Mouse (Mus musculus): Measurements from ENCODE around the gene Sptbn4.

Sptbn4 gene

DNA sequence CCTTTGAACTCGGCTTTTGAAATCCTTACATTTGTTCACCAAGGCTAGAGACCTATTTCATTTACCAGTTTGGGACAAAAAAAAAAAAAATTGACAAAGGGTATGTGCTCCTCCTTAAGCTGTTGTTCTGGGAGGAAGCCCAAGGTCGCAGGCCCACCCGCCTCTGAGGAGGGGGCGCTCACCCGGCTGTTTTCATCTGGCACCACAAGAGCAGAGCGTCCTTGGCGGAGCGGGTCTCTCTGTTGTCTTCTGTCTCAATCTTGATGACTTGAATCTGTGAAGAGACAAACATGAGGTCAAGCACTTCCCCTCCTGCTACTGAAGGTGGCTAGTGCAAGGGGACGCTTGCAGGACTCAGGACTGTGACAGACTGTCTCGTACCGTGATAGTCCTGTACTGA lies 19.5 kb downstream of the Sptbn4 start:
- no peak for DNase-seq

DNA sequence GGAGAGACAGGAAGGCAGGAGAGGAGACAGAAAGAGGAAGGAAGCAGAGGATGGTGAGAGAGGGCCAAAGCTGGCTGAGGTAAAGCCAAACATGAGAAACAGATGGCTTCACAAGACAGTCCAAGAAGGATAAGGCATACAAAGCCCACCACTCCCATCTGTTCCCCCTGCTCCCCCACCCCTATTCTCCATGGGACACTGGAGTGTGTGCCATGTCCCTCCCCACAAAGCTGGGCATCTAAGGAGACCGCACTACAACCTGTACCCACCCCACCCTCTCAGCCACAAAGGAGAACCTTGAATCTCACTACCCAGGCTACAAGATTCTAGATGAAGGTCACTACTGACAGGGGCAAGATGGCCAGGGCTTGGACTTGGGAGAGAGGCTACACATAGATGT lies 20.1 kb downstream of the Sptbn4 start:
- DNase-seq = no peak

DNA sequence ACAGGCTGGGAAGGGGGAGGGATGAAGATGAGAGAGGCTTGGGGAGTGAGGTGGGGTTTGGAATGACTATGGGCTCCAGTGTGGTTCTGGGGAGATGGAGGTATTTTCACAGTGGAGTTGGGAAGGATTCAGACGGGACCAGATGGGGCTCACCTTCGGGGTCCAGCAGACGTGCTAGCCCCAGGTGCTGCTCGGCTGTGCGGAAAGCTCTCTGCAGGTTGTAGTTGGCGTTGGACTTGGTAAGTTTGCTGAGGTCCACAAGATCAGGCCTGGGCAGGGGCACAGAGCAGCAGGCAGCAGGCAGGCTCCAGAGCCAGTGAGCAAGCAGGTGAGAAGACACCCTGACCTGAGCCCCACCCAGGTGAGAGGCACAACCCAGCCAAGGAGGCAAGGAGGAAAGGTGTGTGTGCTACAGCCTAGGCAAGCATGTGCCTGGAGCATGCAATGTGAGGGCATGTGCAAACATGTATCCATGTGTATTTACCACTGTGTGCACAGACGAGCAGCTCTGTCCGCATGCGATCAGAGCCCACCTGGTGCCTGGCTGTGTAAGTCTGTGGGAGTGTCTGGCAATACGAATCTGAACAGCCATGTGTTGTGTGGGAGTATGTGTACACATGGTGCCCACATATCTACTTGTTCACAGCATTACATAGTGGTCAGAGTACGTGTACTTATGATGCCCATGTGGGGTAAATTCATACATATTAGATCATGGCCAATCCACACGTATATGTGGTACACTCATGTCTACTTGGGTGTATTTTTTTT lies 23.7 kb downstream of the Sptbn4 start:
- DNase-seq = no peak

DNA sequence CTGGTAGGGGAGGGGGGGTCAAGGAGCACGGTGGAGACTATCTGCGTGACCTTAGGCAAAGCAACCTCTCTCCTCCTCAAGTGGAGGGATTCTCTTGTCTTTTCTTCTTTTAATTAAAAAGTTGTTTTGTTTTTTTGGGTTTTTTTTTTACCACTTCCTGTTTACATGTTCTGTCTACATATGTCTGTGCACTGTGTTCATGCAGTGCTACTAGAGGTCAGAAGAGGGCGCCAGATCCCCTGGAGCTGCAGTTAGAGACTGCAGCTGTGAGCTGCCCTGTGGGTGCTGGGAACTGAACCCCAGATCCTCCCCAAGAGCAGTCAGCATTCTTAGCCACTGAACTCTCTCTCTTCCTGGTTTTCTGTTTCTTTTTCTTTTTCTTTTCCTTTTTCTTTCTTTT lies 28.4 kb downstream of the Sptbn4 start:
- DNase-seq = no peak

DNA sequence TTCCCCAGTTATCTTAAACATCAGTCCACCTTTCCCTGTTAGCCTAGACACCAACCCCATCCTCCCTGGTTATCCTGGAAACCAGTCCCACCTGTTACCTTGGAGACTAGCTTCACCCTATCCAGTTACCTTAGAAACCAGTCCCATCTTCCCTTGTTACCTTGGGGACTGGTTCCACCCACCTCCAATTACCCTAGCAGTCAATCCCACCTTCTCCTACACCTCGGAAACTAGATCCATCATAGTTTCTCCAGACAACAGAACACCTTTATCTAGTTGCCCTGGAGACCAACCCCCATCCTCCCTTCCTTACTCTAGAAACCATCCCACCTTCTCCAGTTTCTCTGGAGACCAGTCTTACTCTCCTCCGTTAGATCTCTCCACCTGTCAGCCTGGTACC lies 30.3 kb downstream of the Sptbn4 start:
- no peak for DNase-seq

DNA sequence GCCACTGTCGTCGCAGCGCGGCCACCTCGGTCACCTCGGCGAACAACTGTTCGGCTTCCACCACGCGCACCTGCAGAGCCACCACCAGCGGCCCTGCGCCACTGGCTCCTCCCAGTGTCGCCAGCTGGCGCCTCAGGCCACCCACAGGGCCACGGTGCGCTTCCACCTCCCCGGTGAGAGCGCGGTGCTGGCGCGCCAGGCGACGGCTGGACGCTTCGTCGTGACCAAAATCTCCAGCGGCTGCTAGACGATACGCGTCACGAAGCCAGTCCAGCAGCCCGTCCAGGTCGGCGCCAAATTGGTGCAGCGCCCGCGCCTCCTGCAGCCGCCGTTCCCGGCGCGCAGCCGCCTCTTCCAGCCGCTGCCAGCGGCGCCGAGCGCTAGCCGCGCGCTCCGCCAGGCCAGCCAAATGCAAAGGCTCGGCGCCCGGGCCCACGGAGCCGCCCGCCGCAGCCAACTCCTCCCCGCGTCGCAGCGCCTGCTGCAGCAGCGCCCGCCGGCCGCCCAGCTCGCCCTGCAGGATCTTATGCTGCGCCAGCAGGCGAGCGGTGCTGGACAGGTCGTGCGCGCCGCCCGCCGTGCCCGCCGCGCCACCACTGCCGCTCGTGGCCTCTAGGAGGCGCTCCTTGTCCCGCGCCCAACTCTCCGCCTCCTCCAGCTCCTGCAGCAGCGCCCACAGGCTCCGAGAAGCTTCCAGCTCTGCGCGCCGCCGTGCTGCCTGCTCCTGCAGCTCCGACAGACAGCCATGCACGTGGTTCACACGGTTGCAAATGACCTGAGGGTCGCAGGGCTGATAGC lies 38.9 kb downstream of the Sptbn4 start:
- DNase-seq = peak; percentile 61

DNA sequence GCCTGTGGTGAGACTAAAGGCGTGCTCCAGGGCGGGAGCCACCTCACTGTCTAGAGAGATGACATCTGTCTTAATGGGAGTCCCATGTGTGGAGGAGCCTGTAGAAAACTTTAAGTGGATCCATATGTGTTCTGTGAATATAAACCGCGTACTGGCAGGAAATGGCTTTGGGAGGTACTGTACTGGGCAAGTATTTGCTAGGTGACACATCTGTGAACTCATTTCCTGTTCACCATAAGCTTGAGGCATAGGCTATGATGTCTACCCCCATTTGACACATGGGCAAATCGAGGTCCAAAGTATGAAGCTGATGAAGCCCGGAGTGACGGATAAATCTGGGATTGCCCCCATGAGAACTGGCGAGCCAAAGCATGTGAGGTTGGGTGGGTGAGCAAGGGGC lies 39.7 kb downstream of the Sptbn4 start:
- no peak for DNase-seq

DNA sequence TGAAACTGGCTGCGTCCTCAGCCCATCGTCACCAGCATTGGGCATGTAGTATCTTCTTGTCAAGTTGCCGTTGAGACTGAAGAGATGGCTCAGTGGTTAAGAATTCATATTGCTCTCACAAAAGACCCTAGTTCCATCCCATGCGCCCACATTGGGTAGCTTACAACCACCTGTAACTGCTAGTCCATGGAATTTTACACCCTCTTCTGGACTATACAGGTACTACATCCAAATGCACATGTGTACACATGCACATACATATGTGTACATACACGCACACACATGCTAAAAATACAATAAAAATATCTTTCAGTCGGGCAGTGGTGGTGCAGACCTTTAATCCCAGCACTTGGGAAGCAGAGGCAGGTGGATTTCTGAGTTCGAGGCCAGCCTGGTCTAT lies 41.0 kb downstream of the Sptbn4 start:
- DNase-seq = no peak

DNA sequence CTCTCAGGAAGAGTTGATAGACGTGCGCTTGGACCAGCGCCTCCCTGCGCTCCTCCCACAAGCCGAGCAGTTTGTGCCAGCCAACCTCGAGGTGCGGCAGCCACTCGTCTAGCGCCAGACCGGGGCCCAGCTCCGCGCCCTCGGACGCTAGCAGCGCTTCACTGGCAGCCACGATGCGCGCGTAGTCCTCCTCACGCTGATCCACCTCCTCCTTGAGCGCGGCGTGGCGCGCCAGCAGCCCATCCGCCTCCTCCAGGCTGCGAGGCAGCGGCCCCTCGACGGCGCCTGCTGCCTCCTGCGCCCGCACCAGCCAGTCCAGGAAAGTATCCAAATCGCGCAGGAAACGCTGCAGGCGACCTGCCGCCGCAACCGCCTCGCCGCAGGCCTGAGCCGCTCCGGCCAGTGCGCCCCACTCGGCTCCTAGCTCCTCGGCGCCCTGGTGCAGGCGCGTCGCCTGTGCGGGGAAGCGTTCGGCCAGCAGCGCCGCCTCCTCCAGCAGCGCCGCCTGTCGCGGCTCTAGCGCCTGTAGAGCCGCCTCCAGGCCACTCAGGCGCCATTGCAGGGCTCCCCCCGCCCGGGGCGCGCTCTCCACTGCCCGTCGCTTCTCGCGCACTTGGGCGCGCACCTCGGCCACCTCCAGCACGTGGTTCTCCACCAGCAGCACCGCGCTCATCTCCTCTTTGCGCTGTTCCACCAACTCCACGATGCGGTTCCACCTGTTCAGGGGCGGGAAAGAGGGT lies 43.1 kb downstream of the Sptbn4 start:
- no peak for DNase-seq

DNA sequence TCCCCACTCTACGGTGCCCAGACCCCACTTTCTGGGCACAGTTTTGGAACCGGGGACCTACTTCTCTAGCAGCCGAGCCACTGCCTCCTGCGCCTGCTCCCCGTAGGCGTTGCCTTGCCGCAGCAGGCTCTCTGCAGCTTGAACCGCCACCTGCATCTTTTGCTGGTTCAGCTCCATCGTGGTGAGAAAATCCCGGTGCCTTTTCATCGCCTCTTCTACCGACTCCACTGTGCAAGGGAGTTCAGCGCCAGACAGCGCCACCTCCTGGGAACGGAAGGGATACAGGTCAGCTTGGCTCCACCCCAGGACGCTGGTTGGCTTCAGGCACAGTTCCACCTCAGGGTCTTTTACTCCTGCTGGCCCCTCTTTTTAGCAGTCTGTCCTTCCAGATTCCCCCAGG lies 44.8 kb downstream of the Sptbn4 start:
- peak; percentile 76 for DNase-seq

DNA sequence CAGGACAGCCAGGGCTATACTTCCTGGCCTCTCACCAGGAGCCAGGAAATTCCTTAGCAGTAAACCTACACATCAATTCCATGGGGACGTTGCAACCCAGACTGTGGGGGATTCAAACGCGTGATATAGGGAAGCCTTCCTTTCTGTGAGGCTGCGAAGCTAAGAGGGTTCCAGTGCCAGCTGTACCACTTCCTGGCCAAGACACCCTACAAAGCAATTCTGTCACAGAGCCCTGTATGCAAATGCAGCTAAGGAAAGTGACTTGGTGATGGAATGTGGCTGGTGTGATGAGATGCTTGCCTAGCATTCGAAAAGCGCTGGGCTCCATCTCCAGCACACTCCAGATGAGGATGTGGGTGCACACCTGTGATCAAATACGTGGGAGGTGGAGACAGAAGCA lies 46.9 kb downstream of the Sptbn4 start:
- DNase-seq = no peak

DNA sequence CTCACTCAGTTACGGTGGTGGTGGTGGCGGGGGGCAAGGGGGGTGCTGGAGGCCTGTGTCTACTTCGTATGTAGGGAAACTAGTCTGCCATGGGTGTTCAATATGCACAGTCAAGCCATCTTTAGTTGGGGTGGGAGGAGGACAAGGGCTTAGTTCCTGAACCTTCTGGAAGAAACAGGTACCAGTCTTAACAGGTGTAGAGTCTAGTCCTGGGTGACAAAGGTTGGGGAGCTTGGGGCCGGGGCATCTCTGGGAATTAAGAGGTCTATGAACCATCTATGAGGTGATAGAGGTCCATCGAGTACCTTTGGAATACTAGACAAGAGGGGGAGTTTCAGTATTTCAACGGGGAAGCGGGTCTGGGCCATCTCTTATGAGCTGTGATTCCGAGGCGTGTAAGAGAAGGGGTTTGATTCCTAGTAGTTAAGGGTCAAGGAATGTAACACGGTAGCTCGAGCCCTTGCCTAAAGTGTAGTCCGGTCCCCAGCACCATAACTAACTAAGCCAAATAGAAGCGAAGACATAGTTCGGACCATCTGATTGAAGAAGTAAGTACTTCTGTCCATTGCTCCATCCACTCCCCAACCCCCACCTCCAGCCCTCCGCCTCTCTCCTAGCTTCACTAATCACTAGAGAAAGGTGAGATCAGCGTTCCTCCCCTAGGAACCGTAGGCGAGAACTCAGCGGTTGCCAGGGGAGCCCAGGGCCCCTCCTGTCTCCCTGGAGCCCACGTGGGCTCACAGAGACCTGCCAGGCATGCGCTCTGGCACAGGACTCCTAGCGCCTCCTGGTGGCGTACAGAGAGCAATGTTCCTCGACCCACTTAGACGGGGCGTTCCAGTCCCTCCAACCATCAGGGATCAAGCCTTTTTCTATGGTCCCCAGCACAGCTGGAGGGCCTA lies 50.2 kb downstream of the Sptbn4 start:
- peak; percentile 11 for DNase-seq

DNA sequence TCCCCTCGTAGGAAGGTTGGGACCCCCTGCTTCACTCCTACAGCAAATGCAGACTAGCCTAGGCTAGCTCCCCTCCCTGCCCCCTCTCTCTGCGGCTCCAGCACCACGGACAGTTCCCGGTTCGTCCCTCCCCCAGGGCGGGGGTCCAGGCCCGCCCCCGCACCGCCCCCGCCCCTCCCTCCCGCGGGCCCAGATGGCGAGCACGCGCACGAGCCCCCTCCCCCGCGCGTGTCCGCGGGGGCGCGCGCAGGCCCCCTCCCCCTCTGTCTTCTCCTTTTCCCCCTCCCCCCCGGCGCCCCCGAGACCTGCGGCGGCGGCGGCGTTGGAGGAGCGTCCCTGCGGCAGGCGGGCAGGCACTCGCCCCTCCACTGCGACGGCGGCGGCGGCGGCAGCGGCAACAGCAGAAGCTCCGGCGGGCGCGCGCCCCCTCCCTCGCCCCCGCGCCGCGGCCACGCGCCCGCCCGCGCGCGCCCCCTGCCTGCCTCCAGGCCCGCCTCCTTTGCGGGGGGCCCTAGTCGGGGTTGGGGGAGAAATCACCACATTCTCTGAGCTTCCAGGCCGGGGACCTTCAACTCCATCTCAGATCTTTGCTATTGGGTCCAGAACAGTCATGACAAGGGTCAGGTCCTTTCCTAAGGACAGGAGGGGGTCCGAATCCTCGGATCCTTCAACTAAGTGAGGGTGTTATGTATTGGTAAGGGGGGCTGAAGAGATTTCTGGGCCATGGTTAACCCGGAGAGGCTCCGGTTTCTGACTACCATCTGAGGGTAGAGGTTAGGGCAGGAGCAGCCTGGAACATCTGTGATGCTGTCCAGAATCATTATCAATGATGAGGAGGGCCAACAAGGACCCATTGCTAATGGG lies 51.1 kb downstream of the Sptbn4 start:
- no peak for DNase-seq

DNA sequence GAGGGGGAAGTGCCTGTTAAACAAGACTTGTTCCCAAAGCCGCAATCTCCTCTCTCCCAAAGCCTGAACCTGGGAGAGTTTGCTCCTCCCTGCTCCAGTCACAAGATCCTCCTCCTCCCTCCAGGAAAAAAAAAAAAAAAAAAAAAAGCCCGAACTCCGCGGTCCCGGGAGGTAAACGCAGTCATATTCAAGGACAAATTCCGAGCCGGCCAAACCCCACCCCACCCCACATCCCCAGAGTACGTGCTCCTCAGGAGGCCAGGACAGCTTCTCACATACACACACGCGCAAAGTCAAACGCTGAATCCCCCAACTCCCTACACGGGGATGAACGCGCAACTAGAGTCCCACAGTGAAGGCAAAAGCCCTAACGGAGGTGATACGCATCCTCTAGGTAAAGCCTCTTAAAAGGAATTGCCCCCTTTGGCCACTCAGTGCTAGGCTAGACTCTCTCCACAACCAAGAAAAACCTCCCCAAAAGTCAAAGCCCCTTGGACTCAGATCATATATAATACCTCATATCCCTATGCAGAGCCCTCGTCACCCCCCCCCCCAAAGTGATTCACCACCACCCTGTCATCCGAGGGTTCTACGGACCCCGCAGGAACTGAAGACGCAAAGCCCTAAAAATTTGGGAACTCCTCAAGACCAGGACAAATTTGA lies 51.8 kb downstream of the Sptbn4 start:
- DNase-seq = no peak

DNA sequence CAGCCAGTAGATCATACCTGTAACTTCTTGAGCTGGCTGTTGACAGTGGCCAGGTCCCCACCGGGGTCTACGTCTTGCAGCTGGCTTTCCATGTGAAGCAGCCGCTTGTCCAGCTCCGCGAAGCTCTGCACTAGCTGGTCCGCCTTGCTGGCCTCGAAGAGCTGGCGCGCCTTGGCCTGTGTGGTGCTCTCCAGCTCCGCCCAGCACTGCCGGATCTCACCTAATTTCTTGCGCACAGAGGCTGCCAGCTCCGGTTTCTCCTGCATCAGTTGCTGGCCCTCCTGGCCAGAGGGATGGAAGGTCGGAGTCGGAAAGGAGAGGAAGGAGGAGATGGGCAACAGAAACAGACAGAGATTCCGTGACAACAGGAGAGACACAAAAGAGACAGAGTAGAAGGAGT lies 56.1 kb downstream of the Sptbn4 start:
- DNase-seq = no peak

DNA sequence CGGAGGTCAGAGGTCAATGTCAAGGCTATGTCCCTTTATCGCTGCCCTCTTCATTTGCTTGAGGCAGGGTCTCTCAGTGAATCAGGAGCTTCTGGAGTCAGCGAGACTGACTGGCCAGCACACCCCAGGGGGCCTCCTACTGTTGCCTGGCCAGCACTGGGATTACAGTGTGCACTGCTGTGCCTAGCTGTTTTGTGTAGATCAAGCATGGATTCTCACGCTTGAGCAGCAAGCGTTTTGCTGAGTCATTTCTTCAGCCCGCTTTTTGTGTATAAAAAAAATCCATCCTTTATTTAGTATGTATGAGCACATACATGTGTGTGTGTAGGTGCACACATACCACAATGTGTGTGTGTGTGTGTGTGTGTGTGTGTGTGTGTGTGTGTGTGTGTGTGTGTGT lies 58.3 kb downstream of the Sptbn4 start:
- no peak for DNase-seq

DNA sequence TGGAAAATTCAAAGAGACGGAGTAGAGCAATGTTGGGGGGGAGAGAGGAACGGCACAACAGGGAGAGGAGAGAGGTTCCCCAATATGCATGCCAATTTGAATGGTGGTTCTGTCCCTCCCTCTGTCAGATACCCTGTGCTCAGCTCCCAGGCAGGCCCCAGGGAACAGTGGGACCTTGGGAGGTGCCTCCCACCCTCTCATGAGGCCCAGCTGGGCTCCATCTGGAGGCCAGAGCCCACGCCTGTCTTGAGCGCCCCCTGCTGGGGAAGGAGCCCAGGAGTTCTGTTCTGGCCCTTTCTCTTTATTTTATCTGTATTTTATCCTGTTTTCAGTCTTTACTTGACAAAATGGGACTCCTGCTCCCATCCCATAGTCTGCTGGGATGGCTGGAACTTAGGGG lies 62.8 kb downstream of the Sptbn4 start:
- peak; percentile 74 for DNase-seq

DNA sequence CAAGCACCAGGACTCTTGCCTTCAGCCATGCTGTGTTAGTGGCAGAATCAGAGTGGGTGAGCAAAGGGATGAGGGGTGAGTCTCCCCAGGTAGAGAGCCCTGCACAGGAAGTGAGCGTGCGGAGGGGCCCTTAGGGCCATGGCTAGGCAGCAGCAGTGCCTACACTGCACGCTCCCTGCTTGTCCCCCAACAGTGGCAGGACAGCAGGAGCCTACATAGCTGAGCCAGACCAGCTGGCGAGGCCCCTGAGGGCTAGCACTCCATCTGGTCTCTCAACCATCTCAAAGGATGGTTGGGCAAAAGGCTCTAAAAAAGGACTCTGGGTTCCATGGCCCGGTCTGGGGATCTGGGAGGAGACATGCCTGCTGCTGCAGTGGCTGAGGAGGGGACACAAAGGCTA lies 63.4 kb downstream of the Sptbn4 start:
- DNase-seq = no peak

DNA sequence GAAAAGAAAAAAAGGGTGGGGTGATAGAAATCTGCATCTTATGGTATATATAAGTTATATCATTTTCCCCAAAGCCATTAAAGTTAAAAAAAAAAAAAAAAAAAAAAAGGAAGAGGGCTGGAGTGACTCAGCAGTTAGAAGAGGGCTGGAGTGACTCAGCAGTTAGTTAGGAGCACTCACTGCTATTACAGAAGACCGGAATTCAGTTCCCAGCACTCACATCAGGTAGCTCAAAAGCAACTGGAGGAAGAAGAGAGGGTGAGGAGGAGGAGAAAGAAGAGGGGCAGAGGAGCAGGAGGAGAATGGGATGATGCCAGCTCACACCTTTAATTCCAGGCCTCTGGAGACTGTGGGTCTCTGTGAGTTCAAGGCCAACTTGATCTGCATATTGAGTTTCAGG lies 64.3 kb downstream of the Sptbn4 start:
- no peak for DNase-seq

DNA sequence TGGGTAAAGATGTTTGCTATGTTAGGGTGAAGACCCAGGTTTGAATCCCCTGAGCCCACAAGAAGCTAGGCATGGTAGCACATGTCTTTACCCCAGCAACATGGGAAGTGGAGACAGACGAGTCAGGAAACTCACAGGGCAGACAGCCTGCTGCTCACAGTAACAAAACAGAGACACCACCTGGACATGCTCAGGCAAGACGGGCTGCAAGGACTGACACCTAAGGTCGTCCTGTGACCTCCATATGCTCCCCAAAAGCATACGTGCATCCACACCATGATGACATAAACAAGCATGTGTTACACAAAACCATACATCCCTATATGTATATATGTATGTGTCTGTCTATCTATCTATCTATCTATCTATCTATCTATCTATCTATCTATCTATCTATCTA lies 65.9 kb downstream of the Sptbn4 start:
- DNase-seq = no peak

DNA sequence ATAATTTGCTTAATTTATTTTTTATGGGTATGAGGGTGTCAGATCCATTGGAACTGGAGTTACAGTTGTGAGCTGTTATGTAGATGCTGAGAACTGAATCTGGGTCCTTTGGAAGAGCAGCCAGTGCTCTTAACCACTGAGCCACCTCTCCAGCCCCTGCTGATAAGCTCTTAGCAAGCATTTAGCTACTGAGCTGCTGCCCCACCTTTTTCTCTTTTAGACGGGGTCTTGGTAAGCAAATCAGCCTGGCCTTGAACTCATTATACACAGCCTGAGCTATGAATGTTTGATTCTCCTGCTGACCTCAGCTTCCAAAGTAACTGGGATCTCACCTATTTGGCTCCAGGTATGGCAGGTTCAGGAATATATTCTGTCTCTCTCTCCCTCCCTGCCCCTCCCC lies 66.5 kb downstream of the Sptbn4 start:
- no peak for DNase-seq

Measured in lung, postnatal 36 days (tissue).